Mouse (Mus musculus) lung, adult 10 weeks (tissue): ENCODE measurements around the gene Mdfi. TPM values are rescaled to one million over a fixed set of nuclear protein-coding genes. Genes with fewer than 3 reads are reported as not detected.

Experiments
- polyA plus RNA-seq: library from polyadenylated mRNA; stranded (reverse); fragments of 350-450 nt; fragmentation: Illumina TruSeq; extraction: RNeasy Lipid Tissue Mini Kit (QIAGEN cat#74804); gene quantifications from one replicate; pipeline ENCODE4 v1.2.3, GENCODE M21; 2014; ENCODE audit warnings: low read depth, low replicate concordance; ENCODE audit not compliant: insufficient read depth

Mdfi gene
- polyA plus RNA-seq = 7.6 TPM

GRCm38 (mm10) chr17:47834482-47834767 is at the start of gene Mdfi:
Mdfi (minus strand) TSS chr17:47834691.

Other genes starting within 250 kb of the Mdfi start
- 7.0 TPM for gene Bysl, start 223.2 kb downstream of the Mdfi start, polyA plus RNA-seq
- gene Med20, start 223.1 kb downstream of the Mdfi start, polyA plus RNA-seq = 16.2 TPM
- gene Gm20517, start 223.1 kb downstream of the Mdfi start, polyA plus RNA-seq = 0.87 TPM
- 1.2 TPM for gene Usp49, start 204.0 kb downstream of the Mdfi start, polyA plus RNA-seq
- 201 TPM for gene Tomm6, start 146.3 kb downstream of the Mdfi start, polyA plus RNA-seq
- gene Frs3, start 145.7 kb downstream of the Mdfi start, polyA plus RNA-seq = 3.5 TPM
- gene Gm21981, start 140.2 kb downstream of the Mdfi start, polyA plus RNA-seq = 0.64 TPM
- gene Prickle4, start 140.0 kb downstream of the Mdfi start, polyA plus RNA-seq = 1.5 TPM
- 0.56 TPM for gene Pgc, start 107.8 kb downstream of the Mdfi start, polyA plus RNA-seq
- gene Tfeb, start 97.7 kb downstream of the Mdfi start, polyA plus RNA-seq = 21.7 TPM
- 14.4 TPM for gene Foxp4, start 90.0 kb upstream of the Mdfi start, polyA plus RNA-seq
- not detected for gene 1700122O11Rik, start 203.6 kb upstream of the Mdfi start, polyA plus RNA-seq